Mouse (Mus musculus): ENCODE data around the gene Cyp2j13. TPM values are rescaled to one million over a fixed set of nuclear protein-coding genes. Genes with fewer than 3 reads are reported as not detected.
"Not testable (repeated sequence)": the region's sequence is repeated elsewhere in the genome, so short reads cannot be mapped to it uniquely, and the experiment has no call there.

Gene Cyp2j13
- polyA plus RNA-seq, 1 experiment from 2014 or later: 0.24 TPM

GRCm38 (mm10) chr4:96022803-96023202, 54.5 kb downstream of the Cyp2j13 start:
- DNase-seq (ENCODE audit: low spot score): no peak
- Histone ChIP-seq H3K4me1 (replicated peaks; ENCODE audit: control insufficient read depth, insufficient read depth, low read length) (no peaks in the 10 kb centered on the region), H3K36me3 (ENCODE audit: control insufficient read depth, insufficient read depth, low read length) (no peaks in the 10 kb centered on the region), H3K27ac (ENCODE audit: low read depth, low read length) (no peak overlapping the region), H3K9ac (ENCODE audit: low read length) (no peak overlapping the region), H3K4me3 (ENCODE audit: low read depth, low read length) (no peak overlapping the region), H3K4me2 (ENCODE audit: low read depth, low read length, severe bottlenecking) (no peak overlapping the region), H3K27me3 (ENCODE audit: control insufficient read depth, insufficient read depth, low read length) (no peaks in the 10 kb centered on the region), H3K9me3 (ENCODE audit: control insufficient read depth, low read length) (no peaks in the 10 kb centered on the region)
- no peak for ATAC-seq (replicated peaks; ENCODE audit: low FRiP score)

GRCm38 (mm10) chr4:96016875-96017274, 60.5 kb downstream of the Cyp2j13 start:
- H3K4me2 ChIP-seq (ENCODE audit: low read depth, low read length, severe bottlenecking): no peak overlapping the region
- no peak overlapping the region for H3K9ac ChIP-seq (ENCODE audit: low read length)
- no peaks in the 10 kb centered on the region for H3K4me1 ChIP-seq (replicated peaks; ENCODE audit: control insufficient read depth, insufficient read depth, low read length)
- ATAC-seq (replicated peaks; ENCODE audit: low FRiP score) (no peak), DNase-seq (ENCODE audit: low spot score) (no peak)
- 86% methylated on average over 1 of the region's 1 CpGs for WGBS
- H3K27me3 ChIP-seq (ENCODE audit: control insufficient read depth, insufficient read depth, low read length): no peaks in the 10 kb centered on the region
- H3K4me3 ChIP-seq (ENCODE audit: low read depth, low read length): no peak overlapping the region
- no peak overlapping the region for H3K27ac ChIP-seq (ENCODE audit: low read depth, low read length)
- H3K36me3 ChIP-seq (ENCODE audit: control insufficient read depth, insufficient read depth, low read length): no peaks in the 10 kb centered on the region
- H3K9me3 ChIP-seq (ENCODE audit: control insufficient read depth, low read length): no peaks in the 10 kb centered on the region

GRCm38 (mm10) chr4:95982221-95982620, 95.1 kb downstream of the Cyp2j13 start:
- not testable (repeated sequence) for H3K27ac ChIP-seq (ENCODE audit: low read depth, low read length); H3K9me3 ChIP-seq (ENCODE audit: control insufficient read depth, low read length); H3K27me3 ChIP-seq (ENCODE audit: control insufficient read depth, insufficient read depth, low read length); H3K4me1 ChIP-seq (replicated peaks; ENCODE audit: control insufficient read depth, insufficient read depth, low read length); ATAC-seq (replicated peaks; ENCODE audit: low FRiP score); H3K9ac ChIP-seq (ENCODE audit: low read length); H3K36me3 ChIP-seq (ENCODE audit: control insufficient read depth, insufficient read depth, low read length); DNase-seq (ENCODE audit: low spot score); H3K4me3 ChIP-seq (ENCODE audit: low read depth, low read length); H3K4me2 ChIP-seq (ENCODE audit: low read depth, low read length, severe bottlenecking)
- WGBS: 93% methylated on average over 17 of the region's 17 CpGs

Other genes with a start within 250 kb of the Cyp2j13 start
- gene Hook1, start 110.3 kb downstream of the Cyp2j13 start, polyA plus RNA-seq (2014; fragmentation: Nextera tagmentation; extraction: Ambion mirVana): 44.3 and 51.8 TPM in 2 replicates
- gene Cyp2j12, start 63.6 kb upstream of the Cyp2j13 start, polyA plus RNA-seq (2014; fragmentation: Nextera tagmentation; extraction: Ambion mirVana): not detected in 2 replicates
- not detected in 2 replicates for gene Cyp2j7, start 159.1 kb upstream of the Cyp2j13 start, polyA plus RNA-seq (2014; fragmentation: Nextera tagmentation; extraction: Ambion mirVana)

All from forebrain, embryonic 11.5 days (tissue).